Mouse (Mus musculus) heart, adult 2 months (tissue): ENCODE measurements around the gene Wdr70. TPM values are rescaled to one million over a fixed set of nuclear protein-coding genes. Genes with fewer than 3 reads are reported as not detected.
A peak's percentile ranks its signal among the peaks of the same experiment; 100 is the strongest.

Experiments used
- DNase-seq, 2 experiments: peaks; one replicate each; pipeline ENCODE4 v3.0.0; 2021
- H3K27ac ChIP-seq: fragments of 200-600 bp; 2 replicates; pipeline ENCODE4 v1.8.1; 2022
- H3K27me3 ChIP-seq: fragments of 200-500 bp; 2 replicates; pipeline ENCODE4 v1.6.1; 2012; ENCODE audit warnings: mild to moderate bottlenecking, low read length, inconsistent platforms, mixed read lengths; ENCODE audit not compliant: control insufficient read depth, insufficient read depth
- H3K36me3 ChIP-seq: fragments of 200-500 bp; 2 replicates; pipeline ENCODE4 v1.6.1; 2012; ENCODE audit warnings: low read length, inconsistent platforms; ENCODE audit not compliant: control insufficient read depth, insufficient read depth
- H3K4me1 ChIP-seq: fragments of 200-500 bp; 2 replicates; pipeline ENCODE4 v1.6.1; 2011; ENCODE audit warnings: low read length; ENCODE audit not compliant: control insufficient read depth, insufficient read depth
- H3K4me3 ChIP-seq: fragments of 200-600 bp; 2 replicates; pipeline ENCODE4 v1.8.1; 2022
- H3K79me2 ChIP-seq: fragments of 200-500 bp; replicated peaks from 2 replicates; pipeline ENCODE4 v1.6.1; 2012; ENCODE audit warnings: mild to moderate bottlenecking, inconsistent platforms, low read length, moderate library complexity, mixed read lengths; ENCODE audit not compliant: control insufficient read depth, insufficient read depth
- H3K9ac ChIP-seq: fragments of 200-500 bp; 2 replicates; pipeline ENCODE4 v1.6.1; 2012; ENCODE audit warnings: low read depth, mild to moderate bottlenecking, control low read depth, inconsistent platforms, low read length, mixed read lengths
- CTCF ChIP-seq: fragments of 200-600 bp; IDR thresholded peaks from 2 replicates; pipeline ENCODE4 v1.8.1; 2022; ENCODE audit warnings: antibody characterized with exemption, mild to moderate bottlenecking, moderate library complexity
- EP300 ChIP-seq: fragments of 200-500 bp; IDR thresholded peaks from 2 replicates; pipeline ENCODE4 v1.6.1; 2011; ENCODE audit warnings: low read depth, low read length, control low read depth; ENCODE audit not compliant: insufficient read depth
- POLR2A ChIP-seq: fragments of 200-500 bp; IDR thresholded peaks from 2 replicates; pipeline ENCODE4 v1.6.1; 2011; ENCODE audit warnings: mild to moderate bottlenecking, low read depth, low read length, control low read depth; ENCODE audit not compliant: insufficient read depth
- WGBS: fragments of 180-500 bp; shearing (Covaris S2); methylation state at CpG from one replicate; pipeline ENCODE4 v1.1.7; 2018; 5-methylcytosine and 5-hydroxymethylcytosine counted together
- intact Hi-C: fragments of 180-260 bp; cut with DNase I; formaldehyde crosslinking; loops from one replicate; pipeline ENCODE4 v1.15.1; 2025
- polyA plus RNA-seq: library from polyadenylated mRNA; depleted of rRNA; stranded (reverse); fragments of >200 nt; gene quantifications from 2 replicates; pipeline ENCODE4 v1.2.3, GENCODE M21; 2012
- total RNA-seq, 2 experiments: library from RNA; stranded (reverse); gene quantifications; 2 replicates each; pipeline ENCODE4 v1.2.3; 2021

Gene Wdr70
- total and polyA plus RNA-seq, 3 experiments, result 12.1 to 21.1 (median 20.7) TPM

- Histone ChIP-seq H3K36me3 (no peaks in the 10 kb centered on the region), H3K79me2 (no peaks in the 10 kb centered on the region), H3K4me3 (no peak overlapping the region), H3K27me3 (no peaks in the 10 kb centered on the region), H3K27ac (no peak overlapping the region), H3K4me1 (no peaks in the 10 kb centered on the region), H3K9ac (no peak overlapping the region)
- intact Hi-C loops, result no loop called here
- TF ChIP-seq POLR2A, result no peak
- TF ChIP-seq CTCF, result no peak
- no peak for TF ChIP-seq EP300
- WGBS, result 96% methylated on average over 8 of the region's 8 CpGs
- no peak for DNase-seq
Observed at GRCm38 (mm10) chr15:8007413-8007812, 91.6 kb downstream of the Wdr70 start.

GRCm38 (mm10) chr15:8006056-8006455, 93.0 kb downstream of the Wdr70 start:
- 87% methylated on average over 1 of the region's 1 CpGs for WGBS
- Histone ChIP-seq H3K79me2 (no peaks in the 10 kb centered on the region), H3K4me1 (no peaks in the 10 kb centered on the region), H3K27ac (no peak overlapping the region), H3K9ac (no peak overlapping the region), H3K36me3 (no peaks in the 10 kb centered on the region), H3K27me3 (no peaks in the 10 kb centered on the region), H3K4me3 (no peak overlapping the region)
- intact Hi-C loops, result no loop called here
- DNase-seq, result no peak
- TF ChIP-seq POLR2A (no peak), EP300 (no peak), CTCF (no peak)

- no peak overlapping the region for H3K9ac ChIP-seq
- TF ChIP-seq EP300, result no peak
- no peak for TF ChIP-seq POLR2A
- no peak for TF ChIP-seq CTCF
- intact Hi-C loops, result no loop called here
- H3K36me3 ChIP-seq, result no peaks in the 10 kb centered on the region
- H3K4me3 ChIP-seq, result no peak overlapping the region
- H3K27ac ChIP-seq, result no peak overlapping the region
- WGBS, result 56% methylated on average over 5 of the region's 5 CpGs
- no peak for DNase-seq
- H3K27me3 ChIP-seq, result no peaks in the 10 kb centered on the region
- no peaks in the 10 kb centered on the region for H3K4me1 ChIP-seq
- H3K79me2 ChIP-seq, result no peaks in the 10 kb centered on the region
Observed at GRCm38 (mm10) chr15:8005506-8005905, 93.5 kb downstream of the Wdr70 start.

DNA sequence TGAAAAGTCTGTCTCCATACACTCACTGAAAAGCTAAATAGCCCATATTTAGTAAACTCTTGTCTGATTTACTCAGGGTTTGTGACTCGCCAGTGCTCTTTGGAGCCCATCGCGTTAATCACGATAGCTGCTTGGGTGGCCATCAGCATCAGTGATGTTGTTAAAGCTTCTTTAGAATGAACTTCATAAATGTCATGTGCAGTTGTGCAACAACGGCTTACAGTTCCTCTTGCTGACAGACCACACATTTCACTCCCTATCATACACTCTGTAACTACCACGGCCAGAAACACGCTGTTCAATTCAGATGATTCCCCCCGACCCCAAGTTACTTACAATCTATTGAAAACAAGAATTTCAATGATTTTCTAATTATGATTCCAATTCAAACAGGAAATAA, 95.2 kb downstream of the Wdr70 start:
- no peak overlapping the region for H3K27ac ChIP-seq
- DNase-seq, result no peak
- H3K79me2 ChIP-seq, result no peaks in the 10 kb centered on the region
- H3K36me3 ChIP-seq, result no peaks in the 10 kb centered on the region
- H3K27me3 ChIP-seq, result no peaks in the 10 kb centered on the region
- intact Hi-C loops, result no loop called here
- no peak overlapping the region for H3K4me3 ChIP-seq
- H3K4me1 ChIP-seq, result no peaks in the 10 kb centered on the region
- TF ChIP-seq EP300, result no peak
- TF ChIP-seq CTCF, result no peak
- no peak overlapping the region for H3K9ac ChIP-seq
- WGBS, result 93% methylated on average over 8 of the region's 8 CpGs

- Histone ChIP-seq H3K36me3 (no peaks in the 10 kb centered on the region), H3K4me1 (no peaks in the 10 kb centered on the region), H3K4me3 (no peak overlapping the region), H3K79me2 (no peaks in the 10 kb centered on the region), H3K27ac (no peak overlapping the region), H3K9ac (no peak overlapping the region), H3K27me3 (no peaks in the 10 kb centered on the region)
- 58% methylated on average over 14 of the region's 14 CpGs for WGBS
- TF ChIP-seq CTCF (no peak), EP300 (no peak), POLR2A (no peak)
- DNase-seq, result peak in 1 of 2 experiments; percentile 19
- intact Hi-C loops, result no loop called here
Observed at GRCm38 (mm10) chr15:7998843-7999546, 100.0 kb downstream of the Wdr70 start.

- H3K79me2 ChIP-seq, result no peaks in the 10 kb centered on the region
- no peak overlapping the region for H3K9ac ChIP-seq
- DNase-seq, result no peak
- H3K27ac ChIP-seq, result no peak overlapping the region
- H3K27me3 ChIP-seq, result no peaks in the 10 kb centered on the region
- H3K4me3 ChIP-seq, result no peak overlapping the region
- intact Hi-C loops, result no loop called here
- WGBS, result 68% methylated on average over 2 of the region's 2 CpGs
- TF ChIP-seq CTCF (no peak), POLR2A (no peak), EP300 (no peak)
- no peaks in the 10 kb centered on the region for H3K36me3 ChIP-seq
- no peaks in the 10 kb centered on the region for H3K4me1 ChIP-seq
Observed at GRCm38 (mm10) chr15:7998095-7998494, 100.9 kb downstream of the Wdr70 start.
